Mouse (Mus musculus) heart, embryonic 11.5 days (tissue): ENCODE data around the gene Dock2. TPM values are rescaled to one million over a fixed set of nuclear protein-coding genes. Genes with fewer than 3 reads are reported as not detected.

Source experiments
- ATAC-seq: fragments of 200-750 bp; cut with Nextera tagmentation; replicated peaks from 2 replicates; pipeline ENCODE4 v1.8.0; 2017; ENCODE audit warnings: moderate library complexity; ENCODE audit not compliant: insufficient number of reproducible peaks, low FRiP score, low TSS enrichment
- H3K27ac ChIP-seq: fragments of 300-500 bp; sonication (generic); 2 replicates; pipeline ENCODE4 v1.5.1; 2014; ENCODE audit warnings: mild to moderate bottlenecking, low read depth, low read length
- H3K27me3 ChIP-seq: fragments of 300-500 bp; sonication (generic); 2 replicates; pipeline ENCODE4 v1.6.1; 2014; ENCODE audit warnings: mild to moderate bottlenecking, low read length, mixed read lengths; ENCODE audit not compliant: control insufficient read depth, insufficient read depth
- H3K36me3 ChIP-seq: fragments of 300-500 bp; sonication (generic); 2 replicates; pipeline ENCODE4 v1.6.1; 2014; ENCODE audit warnings: mild to moderate bottlenecking, low read length, moderate library complexity, mixed read lengths; ENCODE audit not compliant: control insufficient read depth, insufficient read depth
- H3K4me1 ChIP-seq: fragments of 300-500 bp; sonication (generic); 2 replicates; pipeline ENCODE4 v1.6.1; 2014; ENCODE audit warnings: low read length; ENCODE audit not compliant: control insufficient read depth, insufficient read depth
- H3K4me2 ChIP-seq: fragments of 300-500 bp; sonication (generic); 2 replicates; pipeline ENCODE4 v1.6.1; 2014; ENCODE audit warnings: mild to moderate bottlenecking, moderate library complexity
- H3K4me3 ChIP-seq: fragments of 300-500 bp; sonication (generic); 2 replicates; pipeline ENCODE4 v1.5.1; 2014; ENCODE audit warnings: low read depth, low read length
- H3K9ac ChIP-seq: fragments of 300-500 bp; sonication (generic); 2 replicates; pipeline ENCODE4 v1.6.1; 2014; ENCODE audit warnings: mild to moderate bottlenecking, low read depth, low read length, moderate library complexity
- H3K9me3 ChIP-seq: fragments of 300-500 bp; sonication (generic); replicated peaks from 2 replicates; pipeline ENCODE4 v1.6.1; 2016; ENCODE audit warnings: low read length; ENCODE audit not compliant: control insufficient read depth
- WGBS: fragments of 180-500 bp; shearing (Covaris S2); extraction: QIAGEN DNeasy Blood & Tissue Kit; methylation state at CpG from one replicate; pipeline ENCODE4 v1.1.7; 2014; ENCODE audit not compliant: insufficient replicate concordance; 5-methylcytosine and 5-hydroxymethylcytosine counted together
- polyA plus RNA-seq: library from polyadenylated mRNA; unstranded; fragments of >200 nt; fragmentation: Nextera tagmentation; extraction: Ambion mirVana; gene quantifications from 2 replicates; pipeline ENCODE4 v1.2.1, GENCODE M21; 2014

Dock2 gene
- polyA plus RNA-seq, 1 experiment from 2014 or later = 0.96 TPM

DNA sequence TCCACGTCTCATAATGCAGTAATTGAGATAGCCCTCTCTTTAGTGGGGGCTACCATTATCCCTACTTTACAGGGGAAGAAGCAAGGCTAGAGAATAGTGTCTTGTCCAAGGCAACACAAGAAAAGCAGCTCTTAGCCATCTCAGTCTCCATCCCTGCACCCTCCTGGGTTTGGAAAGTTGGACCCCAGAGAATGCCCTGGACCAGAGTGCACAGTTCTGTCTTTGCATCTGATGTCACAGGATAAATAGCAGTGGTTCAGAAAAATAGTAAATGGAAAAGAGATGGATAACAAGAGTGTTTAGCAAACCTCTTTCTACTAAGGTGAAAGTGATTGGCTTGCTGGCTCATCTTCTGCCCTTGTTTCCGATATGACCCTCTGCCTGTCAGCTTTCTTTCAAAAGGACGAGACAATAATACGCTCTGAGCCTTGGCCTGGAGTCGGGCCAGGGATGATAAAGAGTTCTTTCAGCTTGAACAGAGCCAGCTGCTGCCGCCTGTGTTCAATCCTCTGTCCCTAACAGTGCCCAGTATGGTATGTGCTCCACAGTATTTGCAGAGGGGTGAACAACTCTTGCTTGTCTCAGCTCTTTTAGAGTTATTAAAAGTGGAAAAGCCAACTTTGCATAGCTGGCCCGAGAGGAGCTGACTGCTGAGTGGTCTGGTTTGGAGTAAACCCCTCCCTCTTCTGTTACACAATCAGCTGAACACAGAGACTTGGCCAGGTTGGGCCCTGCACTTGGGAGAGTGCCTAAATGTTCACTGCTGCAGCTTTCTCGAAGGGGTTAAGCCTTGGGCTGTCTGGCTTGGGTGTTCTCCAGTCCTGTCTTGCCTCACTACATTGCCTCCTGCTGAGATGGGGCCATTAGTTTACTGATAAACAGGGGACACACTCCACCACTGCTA is 602.2 kb downstream of the Dock2 start:
- H3K9ac ChIP-seq = no peak overlapping the region
- no peak overlapping the region for H3K27ac ChIP-seq
- H3K9me3 ChIP-seq = no peaks in the 10 kb centered on the region
- H3K4me3 ChIP-seq = no peak overlapping the region
- H3K27me3 ChIP-seq = no peaks in the 10 kb centered on the region
- H3K36me3 ChIP-seq = no peaks in the 10 kb centered on the region
- H3K4me1 ChIP-seq = no peaks in the 10 kb centered on the region
- H3K4me2 ChIP-seq = no peak overlapping the region
- WGBS = 30% methylated on average over 8 of the region's 8 CpGs
- ATAC-seq = no peak

DNA sequence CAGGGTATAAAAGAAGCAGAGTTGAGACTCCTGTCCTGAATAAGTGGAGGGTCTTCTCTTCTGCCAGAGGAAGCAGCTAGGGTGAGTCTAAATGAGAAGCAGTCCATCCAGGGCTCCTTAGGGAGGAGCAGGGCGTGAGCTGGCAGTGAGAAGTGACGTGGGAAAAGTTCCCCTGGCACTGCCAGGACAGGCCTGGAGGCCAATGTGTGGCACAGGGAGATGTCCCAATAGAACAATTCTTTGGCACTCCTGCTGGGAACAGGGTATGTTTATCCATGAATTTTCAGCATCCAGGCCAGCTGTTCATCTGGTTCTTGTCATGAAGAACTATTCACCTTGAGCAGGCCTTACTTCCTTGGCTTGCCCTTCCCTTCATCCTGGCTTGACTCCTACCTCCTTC is 604.9 kb downstream of the Dock2 start:
- no peak for ATAC-seq
- Histone ChIP-seq H3K27me3 (no peaks in the 10 kb centered on the region), H3K36me3 (no peaks in the 10 kb centered on the region), H3K9me3 (no peaks in the 10 kb centered on the region), H3K4me1 (no peaks in the 10 kb centered on the region), H3K4me2 (no peak overlapping the region), H3K27ac (no peak overlapping the region), H3K9ac (no peak overlapping the region), H3K4me3 (no peak overlapping the region)
- WGBS = 75% methylated on average over 2 of the region's 2 CpGs

Other genes with a start within 250 kb of the Dock2 start
- gene Spdl1, start 49.7 kb upstream of the Dock2 start, polyA plus RNA-seq = 19.3 and 19.8 TPM in 2 replicates